Mouse (Mus musculus) myocyte (in vitro differentiated cells): ENCODE results near the gene Sectm1b.

Experiments
- CEBPB ChIP-seq: IDR thresholded peaks from 2 replicates; pipeline ENCODE4 v1.6.1; 2011; ENCODE audit warnings: mild to moderate bottlenecking, moderate library complexity; ENCODE audit not compliant: poor library complexity, insufficient read depth, severe bottlenecking
- E2F4 ChIP-seq: IDR thresholded peaks from one replicate; pipeline ENCODE4 v1.6.1; 2011; ENCODE audit warnings: mild to moderate bottlenecking, control low read depth, moderate library complexity; ENCODE audit not compliant: insufficient read depth
- POLR2A ChIP-seq: IDR thresholded peaks from one replicate; pipeline ENCODE4 v1.6.1; 2011; ENCODE audit warnings: low read depth, mild to moderate bottlenecking, control low read depth, moderate library complexity; ENCODE audit not compliant: insufficient read length
- POLR2AphosphoS2 ChIP-seq: IDR thresholded peaks from one replicate; pipeline ENCODE4 v1.6.1; 2011; ENCODE audit warnings: low read depth, control low read depth; ENCODE audit not compliant: insufficient read length
- REST ChIP-seq: IDR thresholded peaks from one replicate; pipeline ENCODE4 v1.6.1; 2011; ENCODE audit warnings: mild to moderate bottlenecking, control low read depth, moderate library complexity; ENCODE audit not compliant: insufficient read depth, insufficient read length
- SRF ChIP-seq: IDR thresholded peaks from one replicate; pipeline ENCODE4 v1.6.1; 2011; ENCODE audit warnings: low read depth; ENCODE audit not compliant: control insufficient read depth, insufficient read length
- USF1 ChIP-seq: IDR thresholded peaks from one replicate; pipeline ENCODE4 v1.6.1; 2011; ENCODE audit warnings: low read depth, mild to moderate bottlenecking, control low read depth, moderate library complexity

- TF ChIP-seq USF1, result no peak
- no peak for TF ChIP-seq POLR2A
- TF ChIP-seq E2F4, result no peak
- no peak for TF ChIP-seq REST
- no peak for TF ChIP-seq CEBPB
- TF ChIP-seq POLR2AphosphoS2, result no peak
- TF ChIP-seq SRF, result no peak
These were observed 29.5 kb upstream of the Sectm1b start for GRCm38 (mm10) chr11:121092606-121093585.
